Mouse (Mus musculus): Measurements from ENCODE around the gene Pkn1.

Gene Pkn1

DNA sequence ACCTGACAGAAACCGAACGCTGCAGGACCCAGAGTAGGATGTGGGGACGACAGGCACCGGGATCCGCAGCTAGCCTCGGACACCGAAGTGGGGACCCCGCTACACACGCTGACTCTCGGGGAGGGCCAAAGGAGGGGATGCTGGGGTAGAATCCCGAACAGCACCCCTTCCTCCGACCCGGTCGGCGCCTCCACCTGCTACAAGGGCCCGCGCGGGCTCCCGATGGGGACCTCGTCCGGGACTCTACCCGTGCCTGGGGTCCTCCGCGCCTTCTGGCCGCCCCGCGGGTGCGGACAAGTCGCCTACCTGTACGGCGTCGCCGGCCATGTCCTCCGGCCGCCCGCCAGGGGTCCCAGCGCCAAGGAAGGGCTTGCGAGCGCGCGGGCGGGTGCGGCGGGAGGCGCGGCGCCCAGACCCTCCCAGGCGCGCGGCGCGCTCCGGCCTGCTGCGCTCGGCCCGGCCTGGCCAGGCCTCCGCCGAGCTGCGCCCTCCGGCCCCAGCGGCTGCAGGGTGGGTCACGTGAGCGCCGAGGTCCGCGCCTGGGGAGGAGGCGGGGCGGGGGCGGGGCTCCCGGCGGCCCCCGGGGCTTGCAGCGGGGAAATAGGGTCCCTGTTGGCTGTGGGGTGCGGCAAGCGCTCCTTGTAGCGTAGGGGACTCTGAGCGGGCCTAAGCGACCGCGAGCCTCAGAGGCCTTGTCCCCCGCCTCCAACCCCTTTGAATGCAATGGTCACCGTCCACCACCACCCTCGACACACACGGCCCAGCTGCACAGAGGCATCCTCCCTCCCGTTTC, at the start of gene Pkn1:
TSS of gene Pkn1 (minus strand) at position 519 of the 793 bp plus-strand sequence.
- no peak for DNase-seq (ENCODE audit: low read depth)

DNA sequence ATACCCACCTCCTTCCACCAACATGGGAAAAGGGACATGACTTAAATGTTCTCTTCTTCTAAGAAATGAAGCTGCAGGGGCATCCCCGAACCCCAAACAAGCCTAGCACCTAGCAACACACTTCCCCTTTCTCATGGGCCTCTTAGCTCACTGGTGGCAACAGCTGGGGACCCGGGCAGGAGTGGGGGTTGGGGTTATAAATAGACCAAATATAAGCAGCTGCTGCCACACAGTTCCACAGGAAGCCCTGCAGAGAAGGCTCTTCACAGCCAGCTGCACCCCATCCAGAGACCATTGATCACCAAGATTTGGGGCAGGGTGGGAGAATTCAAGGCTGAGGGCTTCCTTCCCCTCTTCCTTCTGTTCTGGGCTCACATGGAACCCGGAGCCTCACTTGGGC, 49.7 kb upstream of the Pkn1 start:
- DNase-seq (ENCODE audit: low read depth) = no peak

DNA sequence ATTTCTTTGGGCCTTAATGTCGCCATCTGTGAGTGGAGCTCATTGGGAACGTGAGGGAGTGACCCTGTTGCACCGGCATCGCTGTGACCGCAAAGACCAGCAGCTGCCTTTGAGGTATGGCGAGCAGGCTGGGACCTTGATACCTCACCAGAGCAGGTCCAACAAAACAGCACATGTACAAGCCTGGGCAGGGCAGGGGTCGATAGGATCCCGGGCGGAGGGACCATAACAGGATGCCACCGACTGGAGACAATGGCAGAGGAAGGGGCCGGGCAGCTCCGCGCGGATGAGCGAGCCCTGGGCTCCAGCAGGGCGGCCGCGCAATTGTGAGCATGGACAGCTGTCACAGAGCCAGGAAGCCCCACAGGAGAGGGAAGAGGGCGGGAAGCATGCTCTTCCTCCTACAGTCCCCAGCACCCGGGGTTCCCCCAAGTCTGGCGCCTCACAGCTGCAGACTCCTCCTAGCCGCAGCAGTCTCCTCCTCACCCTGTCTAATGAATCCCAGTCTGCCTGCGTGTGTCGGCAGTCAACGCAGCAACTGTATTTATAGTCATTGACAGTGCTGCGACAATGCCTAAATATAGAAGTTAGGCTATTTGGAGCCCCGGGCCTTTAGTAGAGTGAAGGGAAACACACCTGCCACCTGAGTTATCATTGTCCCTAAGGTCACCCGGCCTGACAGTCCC, 48.8 kb upstream of the Pkn1 start:
- DNase-seq (ENCODE audit: low read depth) = no peak

DNA sequence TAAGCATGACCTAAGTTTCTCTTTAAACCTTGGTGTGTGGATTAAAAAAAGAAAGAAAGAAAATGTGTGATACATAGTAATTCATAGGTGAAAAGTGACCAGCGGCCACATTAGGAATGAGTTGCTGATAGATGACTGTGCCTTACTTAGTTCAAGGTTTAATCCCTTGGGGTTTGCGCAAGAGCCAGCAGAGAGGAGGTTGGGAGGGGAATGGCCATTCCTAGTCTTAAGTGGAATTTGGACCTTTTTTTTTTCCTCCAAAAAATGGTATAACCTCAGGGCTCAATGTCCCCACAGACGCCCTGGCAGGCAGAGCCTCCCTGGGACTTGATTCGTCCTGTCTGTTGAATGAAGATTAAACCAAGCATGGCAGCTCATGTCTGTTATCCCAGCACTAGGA, 45.1 kb upstream of the Pkn1 start:
- no peak for DNase-seq (ENCODE audit: low read depth)

DNA sequence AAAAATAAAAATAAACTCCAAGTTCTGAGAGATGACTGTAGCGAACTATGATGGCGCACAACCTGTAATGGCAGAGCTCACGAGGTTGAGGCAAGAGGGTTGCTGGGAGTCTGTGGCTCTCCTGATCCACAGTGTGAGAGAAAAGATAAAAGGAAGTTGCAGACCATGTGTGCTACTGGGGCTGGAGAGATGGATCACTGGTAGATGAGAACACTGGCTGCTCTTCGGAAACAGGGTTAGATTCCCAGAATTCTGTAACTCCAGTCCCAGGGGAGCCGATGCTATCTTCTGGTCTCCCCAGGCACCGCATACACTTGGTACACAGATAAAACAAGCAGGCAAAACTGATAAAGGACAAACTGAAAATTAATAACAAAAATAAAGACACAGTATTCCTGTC, 44.0 kb upstream of the Pkn1 start:
- DNase-seq (ENCODE audit: low read depth) = no peak

DNA sequence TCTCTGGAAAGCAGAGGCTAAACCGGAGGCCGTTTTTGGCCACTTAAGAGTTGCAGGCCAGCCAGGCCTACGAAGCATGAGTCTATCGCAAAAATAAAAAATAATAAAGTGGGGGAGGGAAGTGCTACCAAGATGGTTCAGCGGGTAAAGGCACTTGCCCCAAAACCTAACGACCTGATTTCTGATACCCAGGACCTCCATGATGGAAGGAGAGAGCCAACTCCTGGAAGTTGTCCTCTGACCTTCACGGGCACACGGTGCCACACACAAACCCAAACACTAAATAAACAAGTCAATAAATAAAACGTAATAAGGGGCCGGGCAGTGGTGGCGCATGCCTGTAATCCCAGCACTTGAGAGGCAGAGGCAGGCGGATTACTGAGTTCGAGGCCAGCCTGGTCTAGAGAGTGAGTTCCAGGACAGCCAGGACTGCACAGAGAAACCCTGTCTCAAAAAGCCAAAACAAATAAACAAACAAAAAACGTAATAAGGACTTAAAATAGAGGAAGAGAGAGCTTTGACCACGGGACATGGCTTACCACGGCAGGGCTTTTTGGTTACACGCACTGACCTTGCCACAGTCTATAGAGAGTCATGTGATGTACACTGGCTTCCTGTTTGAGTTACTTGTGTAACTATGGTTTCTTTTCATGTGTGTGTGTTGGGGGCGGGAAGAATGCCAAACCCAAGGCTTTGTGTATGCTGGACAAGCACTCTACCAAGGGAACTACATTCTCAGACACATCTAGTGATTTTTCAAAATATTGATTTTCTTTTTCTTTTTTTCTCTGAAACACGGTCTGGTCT, 43.1 kb upstream of the Pkn1 start:
- DNase-seq (ENCODE audit: low read depth) = no peak

DNA sequence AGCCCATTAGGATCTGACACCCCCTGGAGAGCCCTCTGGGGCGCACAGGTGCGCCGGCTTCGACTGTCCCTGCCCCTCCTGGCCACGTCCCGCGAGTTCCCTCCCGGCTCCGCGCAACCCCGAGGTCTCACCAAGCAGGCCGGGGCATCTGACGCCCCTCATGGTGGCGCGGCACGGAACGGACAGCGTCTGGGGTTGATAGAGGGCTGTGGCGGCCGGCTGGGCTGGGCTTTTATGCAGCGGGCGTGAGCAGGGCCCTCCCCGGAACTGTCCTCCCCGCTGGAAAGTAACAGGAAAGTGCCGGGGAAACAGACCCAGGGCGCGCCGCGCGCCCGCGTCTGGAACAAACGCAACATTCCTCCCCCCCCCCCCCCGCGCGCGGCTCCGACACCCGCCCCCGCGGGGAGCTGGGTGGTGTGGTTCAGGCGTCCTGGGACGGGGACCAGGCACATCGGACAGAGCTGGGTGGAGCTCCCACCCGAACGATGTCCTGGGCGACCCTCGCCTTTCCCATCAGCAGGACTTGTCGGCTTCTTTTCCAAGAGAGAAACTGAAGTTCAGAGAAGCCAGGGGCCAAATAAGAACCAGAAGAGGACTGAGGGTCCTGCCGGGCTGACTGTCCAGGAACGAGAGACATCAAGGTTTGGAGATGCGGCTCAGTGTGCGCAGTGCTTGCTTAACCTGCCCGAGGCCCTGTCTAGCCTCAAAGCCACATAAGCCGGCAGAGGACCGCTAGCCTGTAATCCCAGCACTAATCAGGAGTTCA, 42.2 kb upstream of the Pkn1 start, which contains the start of gene Adgre5:
TSS of gene Adgre5 (minus strand) at position 351 of the 766 bp plus-strand sequence.
- DNase-seq (ENCODE audit: low read depth) = no peak

DNA sequence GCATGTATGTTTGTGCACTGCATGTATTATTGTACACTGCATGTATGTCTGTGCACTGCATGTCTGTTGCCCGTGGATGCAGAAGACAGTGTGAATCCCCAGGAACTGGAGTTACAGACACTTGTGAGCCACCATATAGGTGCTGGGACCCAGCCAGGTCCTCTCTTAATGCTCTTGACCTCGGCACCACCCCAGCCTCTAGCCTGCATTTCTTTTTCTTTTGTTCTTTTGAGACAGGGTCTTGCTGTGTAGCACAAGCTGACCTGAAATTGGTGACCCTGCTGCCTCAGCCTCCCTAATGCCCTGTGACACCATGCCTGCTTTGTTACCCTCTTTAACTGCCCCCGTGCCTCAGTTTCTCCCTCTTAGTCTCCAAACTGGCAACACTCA, 41.6 kb upstream of the Pkn1 start:
- no peak for DNase-seq (ENCODE audit: low read depth)

DNA sequence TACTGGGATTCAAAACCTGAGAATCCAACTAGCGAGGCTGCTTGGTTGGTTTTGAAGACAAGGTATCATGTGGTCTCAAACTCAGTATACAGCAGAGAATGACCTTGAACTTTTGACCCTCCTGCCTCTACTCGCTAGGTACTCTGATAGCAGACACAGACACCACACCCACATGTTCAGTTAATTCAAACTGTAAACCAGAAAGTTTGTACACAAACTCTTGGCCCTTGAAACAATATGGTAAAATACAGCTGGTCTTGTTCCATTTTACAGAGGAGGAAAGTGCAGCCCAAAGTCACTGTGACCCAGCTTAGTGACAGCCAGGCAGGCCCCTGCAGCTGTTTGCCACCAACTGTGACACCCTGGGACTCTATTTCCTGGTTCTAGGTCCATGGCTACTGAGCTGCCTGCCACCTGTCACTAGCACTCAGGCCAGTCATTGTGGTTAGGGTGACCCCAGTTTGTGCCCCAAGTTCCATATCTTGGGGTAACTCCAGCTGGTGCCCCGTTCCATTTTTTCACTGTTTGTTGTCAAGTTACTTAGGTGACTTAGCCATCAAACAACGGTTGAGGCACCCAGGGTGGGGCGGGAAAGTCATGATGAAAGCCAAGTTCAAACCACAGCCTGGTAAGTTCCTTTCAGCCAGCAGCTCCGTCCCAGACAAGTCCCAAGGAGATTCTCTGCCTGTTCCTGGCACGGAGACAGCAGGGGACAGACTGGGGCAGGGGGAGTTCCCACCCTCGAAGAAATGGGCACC, 40.9 kb upstream of the Pkn1 start:
- no peak for DNase-seq (ENCODE audit: low read depth)

DNA sequence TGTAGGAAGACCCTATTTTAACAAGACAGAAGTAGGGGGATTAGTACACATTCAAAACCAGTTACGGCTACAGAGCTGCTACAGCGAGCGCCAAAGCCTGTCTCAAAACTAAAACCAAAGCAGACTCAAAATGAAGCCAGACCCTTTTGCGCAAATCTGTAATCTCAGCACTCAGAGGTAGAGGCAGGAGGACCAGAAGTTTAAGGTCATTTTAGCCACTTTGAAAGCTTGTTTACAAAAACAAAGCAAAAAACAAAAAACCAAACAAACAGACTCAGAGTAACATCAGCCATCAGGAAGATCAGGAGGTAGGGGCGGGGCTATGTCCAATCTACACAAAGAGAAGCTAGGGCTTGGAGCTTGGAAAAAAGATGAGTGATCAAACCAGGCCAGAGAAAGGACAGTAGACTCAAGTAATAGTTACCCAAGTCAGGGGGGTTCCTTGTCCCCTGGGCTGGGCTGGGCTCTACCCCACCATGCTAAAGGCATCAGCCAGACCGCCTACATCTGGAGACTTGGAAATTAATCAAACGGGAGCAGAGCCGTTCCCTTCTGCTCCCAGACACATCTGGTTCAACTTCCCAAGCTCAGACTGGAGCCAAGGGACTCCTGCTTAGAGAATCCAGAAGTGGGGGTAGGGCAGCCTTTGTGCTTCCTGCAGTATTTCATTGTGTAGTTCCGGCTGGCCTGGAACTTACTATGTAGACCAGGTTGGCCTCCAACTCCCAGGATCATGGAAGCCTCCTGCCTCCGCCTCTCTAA, 40.2 kb upstream of the Pkn1 start:
- no peak for DNase-seq (ENCODE audit: low read depth)

DNA sequence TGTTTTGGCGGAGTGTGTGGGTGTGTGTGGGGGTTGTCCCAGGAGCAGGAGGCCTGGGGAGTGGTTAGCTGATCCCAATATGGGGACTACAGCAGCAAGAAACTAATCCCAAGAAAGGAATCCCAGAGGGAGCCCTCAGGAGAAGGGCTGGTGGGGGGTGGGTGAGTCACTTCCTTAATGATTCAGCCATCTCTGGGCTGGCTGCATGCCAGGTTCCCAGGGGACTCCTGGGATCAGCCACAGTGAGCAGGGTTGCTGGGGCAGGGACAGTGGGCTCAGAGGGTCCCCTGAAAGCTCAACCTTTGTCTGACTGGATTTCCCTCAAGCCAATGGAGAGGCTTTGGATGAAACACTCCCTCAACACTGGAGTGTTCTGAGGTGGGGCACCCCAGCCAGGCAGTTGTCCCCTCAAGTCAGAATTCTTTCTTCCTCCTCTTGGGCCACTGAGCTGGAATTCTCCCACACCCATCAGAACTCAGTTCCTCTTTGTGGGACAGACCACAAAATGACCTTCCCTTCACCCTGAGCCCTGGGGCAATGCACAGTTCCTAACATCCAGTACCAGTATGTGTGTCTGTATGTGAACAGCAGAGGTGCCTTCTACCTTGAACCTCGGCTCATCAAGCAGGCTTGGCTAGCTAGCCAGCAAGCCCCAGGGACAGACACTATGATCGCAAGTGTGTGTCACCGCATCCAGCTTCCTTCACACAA, 39.0 kb upstream of the Pkn1 start:
- DNase-seq (ENCODE audit: low read depth) = no peak

DNA sequence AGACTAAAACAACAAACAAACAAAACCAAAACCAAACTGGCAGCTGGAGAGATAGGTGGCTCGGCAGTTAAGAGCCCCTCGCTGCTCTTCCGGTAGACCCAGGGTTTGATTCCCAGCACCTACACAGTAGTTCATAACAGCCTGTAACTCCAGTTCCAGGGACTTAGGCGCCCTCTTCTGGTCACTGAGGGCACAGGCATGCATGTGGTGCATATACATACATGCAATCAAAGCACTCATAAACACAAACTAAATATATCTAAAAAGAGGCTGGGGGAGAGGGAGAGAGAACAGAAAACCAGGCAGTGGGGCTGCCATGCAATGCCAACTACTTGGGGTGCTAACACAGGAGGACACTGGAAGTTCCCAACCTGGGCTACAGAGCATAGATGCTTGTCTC, 38.4 kb upstream of the Pkn1 start:
- no peak for DNase-seq (ENCODE audit: low read depth)

DNA sequence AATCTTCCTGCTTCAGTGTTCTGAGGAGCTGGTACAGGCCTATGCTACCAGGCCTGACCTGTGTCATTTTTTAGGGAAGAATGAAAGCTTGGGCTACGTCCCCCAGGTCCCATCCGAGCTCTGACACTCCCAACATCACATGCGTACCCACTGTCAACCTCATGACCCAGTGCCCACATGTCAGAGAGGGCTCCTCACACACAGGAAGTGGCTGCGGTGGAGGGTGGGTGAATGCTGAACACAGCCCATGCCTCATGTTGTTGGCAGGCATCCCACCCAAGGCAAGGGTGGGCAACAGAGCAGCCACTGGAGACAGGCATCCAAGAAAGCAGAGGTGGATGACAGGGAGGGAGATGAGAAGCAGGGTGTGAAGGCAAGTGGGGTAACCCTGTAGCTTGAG, 37.7 kb upstream of the Pkn1 start:
- DNase-seq (ENCODE audit: low read depth) = no peak

DNA sequence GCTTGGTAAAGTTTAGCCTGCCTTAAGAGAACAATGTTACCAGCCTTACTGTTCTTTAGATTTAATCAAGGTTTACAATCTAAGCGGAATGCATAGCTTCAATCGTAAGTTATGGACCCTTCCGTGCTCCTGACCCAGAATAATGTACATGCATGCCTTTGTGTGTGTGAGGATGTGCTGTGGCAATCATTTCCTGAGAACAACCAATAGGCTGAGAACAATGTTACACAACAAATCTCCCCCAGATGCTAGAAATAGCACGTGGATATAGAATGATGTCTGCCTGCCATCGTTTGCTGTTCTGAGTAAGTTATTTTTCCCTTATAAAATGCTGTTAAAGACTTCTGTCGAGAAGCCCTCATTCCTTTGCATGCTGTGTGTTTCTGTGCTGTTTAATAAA, 33.9 kb upstream of the Pkn1 start:
- no peak for DNase-seq (ENCODE audit: low read depth)

DNA sequence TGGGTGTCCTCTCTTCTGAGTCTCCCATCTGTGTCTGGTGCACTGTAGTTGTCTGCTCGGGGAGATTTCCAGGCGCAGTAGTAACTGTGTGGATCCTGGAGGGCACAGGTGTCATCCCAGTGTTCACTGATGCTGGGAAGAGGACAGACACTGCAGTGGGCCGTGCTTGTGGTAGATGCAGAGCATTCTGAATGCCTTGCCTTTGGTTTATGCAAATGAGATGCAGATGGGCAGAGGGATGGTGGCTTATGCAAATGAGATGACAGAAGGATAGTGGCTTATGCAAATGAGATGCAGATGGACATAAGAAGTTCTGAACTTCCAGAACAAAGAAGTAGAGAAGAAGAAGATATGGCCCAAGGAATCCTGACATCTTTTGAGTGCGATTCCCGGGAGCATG, 32.9 kb upstream of the Pkn1 start:
- DNase-seq (ENCODE audit: low read depth) = no peak

DNA sequence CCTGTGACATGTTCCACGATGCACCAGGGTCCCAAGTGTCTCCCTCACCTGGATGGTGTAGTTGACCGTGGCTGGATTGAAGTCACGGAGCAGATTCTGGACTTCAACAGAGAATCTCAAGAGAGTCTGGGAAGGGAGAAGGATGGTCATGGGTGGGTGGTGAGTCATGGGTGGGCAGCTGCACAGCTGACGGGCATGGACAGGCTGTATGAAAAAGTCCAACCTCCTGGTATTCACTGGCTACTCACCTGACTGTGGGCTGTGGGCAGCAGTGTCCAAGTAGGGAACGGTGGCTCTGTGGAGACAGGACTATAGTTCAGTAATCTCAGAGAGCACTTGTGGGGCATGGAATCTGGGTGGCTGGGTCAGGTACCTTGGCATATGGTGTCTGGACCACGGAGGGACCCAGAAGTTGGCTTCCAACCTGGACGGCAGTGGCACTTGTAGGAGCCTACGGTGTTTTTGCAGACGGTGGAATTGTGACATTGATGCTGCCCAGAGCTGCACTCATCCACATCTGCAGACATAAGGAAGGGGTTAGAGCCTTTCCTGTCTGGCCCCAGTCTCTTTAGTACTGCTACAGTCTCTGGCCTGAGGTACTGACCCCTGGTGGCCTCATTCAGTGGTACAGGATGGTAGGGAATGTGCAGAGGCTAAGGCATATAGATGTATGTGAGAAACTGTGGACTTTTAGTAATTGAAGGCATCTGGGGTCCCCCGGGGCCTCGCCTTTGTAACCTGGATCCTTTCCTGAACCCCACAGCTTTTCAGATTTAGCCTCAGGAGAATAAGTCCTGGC, 30.2 kb upstream of the Pkn1 start:
- no peak for DNase-seq (ENCODE audit: low read depth)

DNA sequence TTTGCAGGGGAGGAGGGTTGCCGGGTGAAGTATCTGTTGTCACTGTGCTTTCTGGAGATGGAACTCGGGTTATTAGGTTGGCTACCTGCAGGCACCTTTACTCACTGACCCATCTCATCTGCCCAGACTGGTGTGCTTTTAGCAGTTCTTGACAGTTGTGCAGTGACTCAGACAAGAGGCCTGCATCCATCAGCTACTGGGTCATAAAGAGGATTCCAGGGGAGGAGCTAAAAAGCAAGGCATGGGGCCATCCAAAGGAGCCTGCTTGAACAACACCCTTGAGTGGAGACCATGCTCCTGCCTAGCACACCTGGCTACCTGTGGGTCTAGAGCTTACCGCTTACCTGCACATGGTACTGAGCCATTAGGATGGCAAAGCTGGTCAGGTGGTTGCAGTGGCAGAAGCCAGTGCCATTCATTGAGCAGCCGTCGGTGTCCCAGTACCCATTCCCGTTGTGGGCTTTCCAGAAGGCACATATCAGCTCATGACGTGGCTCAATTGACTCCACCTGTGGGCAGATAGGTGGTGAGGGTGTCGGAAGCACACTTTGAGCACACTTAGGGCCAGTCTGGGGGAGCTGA, 26.6 kb upstream of the Pkn1 start:
- DNase-seq (ENCODE audit: low read depth) = no peak

DNA sequence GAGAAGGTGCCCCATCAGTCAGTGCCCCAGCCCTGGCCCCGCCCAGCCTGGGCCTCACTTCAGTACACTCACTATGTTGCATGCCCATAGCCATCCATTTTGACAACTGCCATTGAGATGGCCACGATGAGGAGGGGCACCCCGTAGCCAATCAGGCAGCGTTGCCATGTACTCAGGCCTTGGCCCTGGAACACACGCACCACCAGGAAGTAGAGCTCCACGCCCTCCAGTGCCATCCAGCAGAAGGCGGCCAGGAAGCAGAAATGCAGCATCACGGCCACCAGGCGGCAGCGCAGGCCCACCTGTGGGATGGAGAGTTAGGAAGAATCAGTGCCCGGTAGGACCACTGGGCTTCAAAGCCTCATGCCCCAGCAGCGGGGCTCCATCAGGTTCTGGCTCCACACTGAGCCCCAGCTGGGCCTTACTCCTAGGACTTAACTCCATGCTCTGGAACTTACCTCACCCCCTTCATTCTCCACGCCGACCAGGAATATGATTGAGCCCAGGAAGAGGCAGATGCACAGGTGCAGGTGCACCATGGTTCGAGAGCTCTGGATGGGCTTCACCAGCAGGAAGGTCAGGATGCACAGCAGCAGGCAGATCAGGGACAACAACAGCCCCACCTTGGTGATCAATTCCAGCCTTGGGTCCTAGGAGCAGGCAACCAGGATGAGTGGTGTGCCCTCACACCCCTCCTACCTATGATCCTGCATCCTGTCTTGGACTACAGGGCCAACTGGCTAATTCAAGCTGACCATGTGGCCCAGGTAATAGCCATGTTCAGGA, 25.9 kb upstream of the Pkn1 start:
- DNase-seq (ENCODE audit: low read depth) = no peak

Data from fibroblast of lung, adult 2 months (primary cell).